Mouse (Mus musculus) CH12.LX (cell line): ENCODE results near the gene Acss3. TPM values are rescaled to one million over a fixed set of nuclear protein-coding genes. Genes with fewer than 3 reads are reported as not detected.

Source experiments
- DNase-seq: peaks from one replicate; pipeline ENCODE4 v3.0.0-alpha.2; 2013; ENCODE audit errors: extremely low read depth
- H3K27ac ChIP-seq: 2 replicates; pipeline ENCODE4 v1.5.1; 2012; ENCODE audit warnings: low read depth, mild to moderate bottlenecking, control low read depth, moderate library complexity; ENCODE audit not compliant: insufficient read depth
- H3K27me3 ChIP-seq: replicated peaks from 2 replicates; pipeline ENCODE3; 2012; ENCODE audit warnings: inconsistent platforms
- H3K36me3 ChIP-seq, 2 experiments: replicated peaks in 1 of 2; 2 replicates each; pipeline versions ENCODE3 to v1.6.1; 2012; ENCODE audit warnings: inconsistent platforms in 1 of 2, low read length in 1 of 2, mild to moderate bottlenecking in 1 of 2, mixed read lengths in 1 of 2, moderate library complexity in 1 of 2; ENCODE audit not compliant: control insufficient read depth in 1 of 2, insufficient read depth in 1 of 2
- H3K4me1 ChIP-seq, 2 experiments: 2 replicates each; pipeline ENCODE4 v1.6.1; 2012; ENCODE audit warnings: inconsistent platforms in 1 of 2, moderate library complexity in 1 of 2; ENCODE audit not compliant: insufficient read depth in 2 of 2, control insufficient read depth in 1 of 2
- H3K4me2 ChIP-seq: 2 replicates; pipeline ENCODE4 v1.6.1; 2012; ENCODE audit warnings: low read depth, mild to moderate bottlenecking, control low read depth; ENCODE audit not compliant: poor library complexity, insufficient read depth, severe bottlenecking
- H3K4me3 ChIP-seq, 3 experiments: fragments of 150-350 bp in 1 of 3; sonication (generic) in 1 of 3; replicated peaks in 1 of 3; 2 replicates each; pipeline versions ENCODE3 to v1.5.1; 2011 to 2012; ENCODE audit warnings: low read depth in 2 of 3, low read length in 2 of 3, mild to moderate bottlenecking in 2 of 3, moderate library complexity in 2 of 3, control low read depth in 1 of 3, improper control_type of control experiment in 1 of 3, inconsistent platforms in 1 of 3, mixed read lengths in 1 of 3; ENCODE audit not compliant: poor library complexity in 1 of 3
- H3K79me2 ChIP-seq: replicated peaks from 2 replicates; pipeline ENCODE4 v1.6.1; 2012; ENCODE audit warnings: mild to moderate bottlenecking, moderate library complexity; ENCODE audit not compliant: control insufficient read depth, poor library complexity, insufficient read depth, severe bottlenecking; ENCODE audit errors: extremely low read depth
- H3K9ac ChIP-seq: 2 replicates; pipeline ENCODE4 v1.6.1; 2012; ENCODE audit warnings: low read depth, mild to moderate bottlenecking, control low read depth, moderate library complexity; ENCODE audit not compliant: insufficient read depth
- H3K9me3 ChIP-seq: replicated peaks from 2 replicates; pipeline ENCODE3; 2012; ENCODE audit warnings: low read length, inconsistent platforms, mixed read lengths
- BHLHE40 ChIP-seq: IDR thresholded peaks from 2 replicates; pipeline ENCODE4 v1.6.1; 2011; ENCODE audit warnings: mild to moderate bottlenecking, low read depth, low read length, improper control_type of control experiment
- CHD1 ChIP-seq: IDR thresholded peaks from 2 replicates; pipeline ENCODE4 v1.6.1; 2012; ENCODE audit warnings: low read depth, low read length, improper control_type of control experiment, inconsistent platforms
- CHD2 ChIP-seq: IDR thresholded peaks from 2 replicates; pipeline ENCODE4 v1.6.1; 2011; ENCODE audit warnings: low read length, improper control_type of control experiment
- CTCF ChIP-seq, 2 experiments: IDR thresholded peaks in 1 of 2; conservative IDR thresholded peaks in 1 of 2; 2 replicates each; pipeline ENCODE4 v1.5.1; 2011 to 2012; ENCODE audit warnings: low read depth in 2 of 2, low read length in 2 of 2, improper control_type of control experiment in 1 of 2, inconsistent platforms in 1 of 2, mild to moderate bottlenecking in 1 of 2, moderate library complexity in 1 of 2
- E2F4 ChIP-seq: IDR thresholded peaks from 2 replicates; pipeline ENCODE4 v1.6.1; 2011; ENCODE audit warnings: low read depth, low read length, improper control_type of control experiment; ENCODE audit not compliant: insufficient replicate concordance
- EP300 ChIP-seq: IDR thresholded peaks from 2 replicates; pipeline ENCODE4 v1.6.1; 2011; ENCODE audit warnings: low read length, improper control_type of control experiment
- HCFC1 ChIP-seq: IDR thresholded peaks from 2 replicates; pipeline ENCODE4 v1.6.1; 2012; ENCODE audit warnings: low read depth, mild to moderate bottlenecking, inconsistent platforms, low read length, improper control_type of control experiment
- JUN ChIP-seq: IDR thresholded peaks from 2 replicates; pipeline ENCODE4 v1.6.1; 2011; ENCODE audit warnings: low read depth, mild to moderate bottlenecking, low read length, improper control_type of control experiment, moderate library complexity; ENCODE audit not compliant: insufficient read depth
- JUND ChIP-seq: conservative IDR thresholded peaks from 2 replicates; pipeline ENCODE4 v1.6.1; 2011; ENCODE audit warnings: low read depth, low read length, improper control_type of control experiment
- KAT2A ChIP-seq: IDR thresholded peaks from 2 replicates; pipeline ENCODE4 v1.6.1; 2012; ENCODE audit warnings: low read length, improper control_type of control experiment, inconsistent platforms; ENCODE audit not compliant: insufficient replicate concordance
- MEF2A ChIP-seq: IDR thresholded peaks from 2 replicates; pipeline ENCODE4 v1.6.1; 2014; ENCODE audit warnings: low read depth, mild to moderate bottlenecking, inconsistent platforms, low read length, improper control_type of control experiment, borderline replicate concordance
- MXI1 ChIP-seq: IDR thresholded peaks from 2 replicates; pipeline ENCODE4 v1.6.1; 2011; ENCODE audit warnings: mild to moderate bottlenecking, low read depth, low read length, improper control_type of control experiment
- MYC ChIP-seq: IDR thresholded peaks from 2 replicates; pipeline ENCODE4 v1.6.1; 2011; ENCODE audit warnings: low read depth, mild to moderate bottlenecking, improper control_type of control experiment, low read length
- NELFE ChIP-seq: IDR thresholded peaks from 2 replicates; pipeline ENCODE4 v1.6.1; 2011; ENCODE audit warnings: low read depth, low read length, improper control_type of control experiment
- NRF1 ChIP-seq: IDR thresholded peaks from 2 replicates; pipeline ENCODE4 v1.6.1; 2014; ENCODE audit warnings: low read depth, mild to moderate bottlenecking, inconsistent platforms, low read length, improper control_type of control experiment, moderate library complexity
- PAX5 ChIP-seq: IDR thresholded peaks from 2 replicates; pipeline ENCODE4 v1.6.1; 2012; ENCODE audit warnings: low read length, inconsistent platforms, mixed read lengths
- POLR2A ChIP-seq: IDR thresholded peaks from 2 replicates; pipeline ENCODE4 v1.6.1; 2011; ENCODE audit warnings: low read depth, mild to moderate bottlenecking, improper control_type of control experiment, low read length
- RAD21 ChIP-seq: IDR thresholded peaks from 2 replicates; pipeline ENCODE4 v1.6.1; 2011; ENCODE audit warnings: low read depth, mild to moderate bottlenecking, low read length, improper control_type of control experiment, moderate library complexity
- SIN3A ChIP-seq: IDR thresholded peaks from 2 replicates; pipeline ENCODE4 v1.6.1; 2012; ENCODE audit warnings: low read length, improper control_type of control experiment, inconsistent platforms
- SMC3 ChIP-seq: IDR thresholded peaks from 2 replicates; pipeline ENCODE4 v1.6.1; 2011; ENCODE audit warnings: low read depth, low read length, improper control_type of control experiment
- TCF12 ChIP-seq: IDR thresholded peaks from 2 replicates; pipeline ENCODE4 v1.6.1; 2014; ENCODE audit warnings: low read depth, mild to moderate bottlenecking, inconsistent platforms, low read length, improper control_type of control experiment
- UBTF ChIP-seq: IDR thresholded peaks from 2 replicates; pipeline ENCODE4 v1.6.1; 2012; ENCODE audit warnings: low read depth, mild to moderate bottlenecking, inconsistent platforms, low read length, improper control_type of control experiment, moderate library complexity
- USF2 ChIP-seq: conservative IDR thresholded peaks from 2 replicates; pipeline ENCODE4 v1.6.1; 2011; ENCODE audit warnings: low read depth, low read length, improper control_type of control experiment
- ZC3H11A ChIP-seq: IDR thresholded peaks from 2 replicates; pipeline ENCODE4 v1.6.1; 2012; ENCODE audit warnings: low read depth, mild to moderate bottlenecking, inconsistent platforms, low read length, improper control_type of control experiment
- ZMIZ1 ChIP-seq: IDR thresholded peaks from 2 replicates; pipeline ENCODE4 v1.6.1; 2012; ENCODE audit warnings: low read depth, mild to moderate bottlenecking, inconsistent platforms, low read length, improper control_type of control experiment
- ZNF384 ChIP-seq: IDR thresholded peaks from 2 replicates; pipeline ENCODE4 v1.6.1; 2012; ENCODE audit warnings: low read depth, low read length, improper control_type of control experiment, inconsistent platforms
- dilution Hi-C: fragments of 300-500 bp; cut with MboI; formaldehyde crosslinking; loops from 2 replicates; pipeline ENCODE4 v1.14.3; 2020; ENCODE audit warnings: low sequenced_read_pairs; ENCODE audit not compliant: extremely low pct_unique_long_range_greater_than_20kb, extremely low pct_ligation_motif_present
- in situ Hi-C: fragments of 300-500 bp; cut with MboI; formaldehyde crosslinking; loops from 3 replicates; pipeline ENCODE4 v1.14.3; 2019; ENCODE audit warnings: low sequenced_read_pairs, low pct_ligation_motif_present, low pct_unique_long_range_greater_than_20kb, mixed read lengths
- polyA plus RNA-seq: library from polyadenylated mRNA; unstranded; fragments of >175 nt; gene quantifications from 2 replicates; pipeline ENCODE4 v1.2.1, GENCODE M21; 2012; ENCODE audit warnings: low read depth; ENCODE audit not compliant: insufficient read length
- total RNA-seq, 2 experiments: library from RNA; depleted of rRNA; stranded (reverse); fragments of 300-350 nt in 1 of 2; fragments of >200 nt in 1 of 2; gene quantifications; 2 replicates each; pipeline ENCODE4 v1.2.3; 2012 to 2014

Gene Acss3
- total and polyA plus RNA-seq, 3 experiments: not detected

DNA sequence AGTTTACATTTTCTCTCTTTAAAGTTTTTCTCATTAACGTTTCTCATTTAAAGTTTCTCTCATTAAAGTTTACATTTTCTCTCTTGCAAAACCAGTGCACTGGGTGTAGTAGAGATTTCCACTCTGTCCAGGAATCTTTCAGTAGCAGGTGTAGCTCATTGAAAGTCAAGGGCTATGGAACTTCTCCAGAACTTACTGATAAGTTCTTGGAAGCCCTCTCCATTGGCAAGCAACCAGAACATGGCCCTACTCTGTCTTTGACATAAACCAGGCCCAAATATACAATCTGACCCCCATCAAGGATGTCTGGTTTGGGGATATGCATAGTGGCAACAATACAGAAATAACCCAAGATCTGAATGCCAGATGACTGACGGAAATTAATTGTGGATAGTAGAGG, 82.6 kb downstream of the Acss3 start:
- TF ChIP-seq JUN (no peak), CTCF (conservative IDR thresholded peaks at IDR 0.05 in 1 of 2, IDR thresholded peaks at IDR 0.05 in 1 of 2; ENCODE audit: low read depth in 2 of 2, low read length in 2 of 2) (no peak), MEF2A (no peak), POLR2A (no peak), EP300 (no peak), NELFE (no peak), SIN3A (no peak), CHD2 (no peak), HCFC1 (no peak), TCF12 (no peak), ZMIZ1 (no peak), PAX5 (no peak), JUND (no peak)
- Histone ChIP-seq H3K4me2 (no peak overlapping the region), H3K27ac (no peak overlapping the region), H3K9me3 (peaks cover 43% of the 10 kb centered on the region), H3K36me3 (no peaks in the 10 kb centered on the region), H3K4me1 (no peaks in the 10 kb centered on the region), H3K9ac (no peak overlapping the region), H3K27me3 (no peaks in the 10 kb centered on the region), H3K79me2 (no peaks in the 10 kb centered on the region), H3K4me3 (no peak overlapping the region)
- no peak for DNase-seq
- in situ Hi-C loops: no loop called here
- dilution Hi-C loops: no loop called here

DNA sequence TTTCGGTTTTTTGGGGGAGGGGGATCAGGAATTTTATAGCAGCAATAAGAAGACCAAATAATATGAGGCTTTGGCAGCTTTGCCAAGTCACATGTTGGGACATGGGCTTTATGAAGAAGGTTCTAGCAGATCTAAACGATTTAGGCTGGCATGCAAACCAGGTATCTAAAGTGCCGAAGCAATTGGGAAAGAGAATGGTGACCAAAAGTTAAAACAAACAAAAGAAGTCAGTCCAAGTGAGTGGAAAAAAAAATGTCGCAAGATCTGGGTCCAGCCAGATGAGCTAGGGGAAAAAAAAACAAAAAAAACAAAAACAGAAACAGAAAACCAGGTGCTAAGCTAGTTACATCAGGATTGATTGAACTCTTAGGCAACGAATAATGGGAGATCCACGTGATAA, 83.1 kb downstream of the Acss3 start:
- no peak overlapping the region for H3K27ac ChIP-seq

More for the DNA sequence above, 83.1 kb downstream of the Acss3 start:
- no peak overlapping the region for H3K9ac ChIP-seq
- H3K4me3 ChIP-seq: no peak overlapping the region
- no peaks in the 10 kb centered on the region for H3K4me1 ChIP-seq
- H3K4me2 ChIP-seq: no peak overlapping the region
- in situ Hi-C loops: no loop called here
- no peaks in the 10 kb centered on the region for H3K36me3 ChIP-seq
- dilution Hi-C loops: no loop called here
- no peak for DNase-seq
- H3K9me3 ChIP-seq: peaks cover 44% of the 10 kb centered on the region
- no peaks in the 10 kb centered on the region for H3K27me3 ChIP-seq
- H3K79me2 ChIP-seq: no peaks in the 10 kb centered on the region
- no peak for TF ChIP-seq USF2
- no peak for TF ChIP-seq CHD2
- TF ChIP-seq CHD1: no peak
- TF ChIP-seq CTCF (conservative IDR thresholded peaks at IDR 0.05 in 1 of 2, IDR thresholded peaks at IDR 0.05 in 1 of 2; ENCODE audit: low read depth in 2 of 2, low read length in 2 of 2): no peak
- TF ChIP-seq SMC3: no peak
- no peak for TF ChIP-seq ZMIZ1
- TF ChIP-seq ZC3H11A: no peak
- no peak for TF ChIP-seq KAT2A
- no peak for TF ChIP-seq NRF1
- no peak for TF ChIP-seq MEF2A
- TF ChIP-seq POLR2A: no peak
- TF ChIP-seq MXI1: no peak
- TF ChIP-seq UBTF: no peak
- TF ChIP-seq E2F4: no peak
- TF ChIP-seq JUND: no peak
- TF ChIP-seq MYC: no peak
- TF ChIP-seq JUN: no peak
- TF ChIP-seq RAD21: no peak
- no peak for TF ChIP-seq BHLHE40
- TF ChIP-seq ZNF384: no peak
